Mouse (Mus musculus) forebrain, embryonic 11.5 days (tissue): ENCODE results near the gene Grhl1. TPM values are rescaled to one million over a fixed set of nuclear protein-coding genes. Genes with fewer than 3 reads are reported as not detected.
"Not testable (repeated sequence)": the region's sequence is repeated elsewhere in the genome, so short reads cannot be mapped to it uniquely, and the experiment has no call there.

Experiments
- ATAC-seq: fragments of 200-750 bp; cut with Nextera tagmentation; replicated peaks from 2 replicates; pipeline ENCODE4 v1.8.0; 2017; ENCODE audit warnings: moderate TSS enrichment; ENCODE audit not compliant: low FRiP score
- DNase-seq: peaks from one replicate; pipeline ENCODE4 v3.0.0-alpha.2; 2017; ENCODE audit warnings: low spot score
- H3K27ac ChIP-seq: fragments of 300-500 bp; sonication (generic); 2 replicates; pipeline ENCODE4 v1.5.1; 2014; ENCODE audit warnings: low read depth, low read length
- H3K27me3 ChIP-seq: fragments of 300-500 bp; sonication (generic); 2 replicates; pipeline ENCODE4 v1.6.1; 2014; ENCODE audit warnings: mild to moderate bottlenecking, low read length, mixed read lengths; ENCODE audit not compliant: control insufficient read depth, insufficient read depth
- H3K36me3 ChIP-seq: fragments of 300-500 bp; sonication (generic); 2 replicates; pipeline ENCODE4 v1.6.1; 2014; ENCODE audit warnings: mild to moderate bottlenecking, low read length, moderate library complexity, mixed read lengths; ENCODE audit not compliant: control insufficient read depth, insufficient read depth
- H3K4me1 ChIP-seq: fragments of 300-500 bp; sonication (generic); replicated peaks from 2 replicates; pipeline ENCODE4 v1.6.1; 2014; ENCODE audit warnings: low read length, mixed read lengths; ENCODE audit not compliant: control insufficient read depth, insufficient read depth
- H3K4me2 ChIP-seq: fragments of 300-500 bp; sonication (generic); 2 replicates; pipeline ENCODE4 v1.6.1; 2014; ENCODE audit warnings: low read depth, mild to moderate bottlenecking, low read length, moderate library complexity, mixed read lengths; ENCODE audit not compliant: severe bottlenecking
- H3K4me3 ChIP-seq: fragments of 300-500 bp; sonication (generic); 2 replicates; pipeline ENCODE4 v1.5.1; 2014; ENCODE audit warnings: low read depth, low read length
- H3K9ac ChIP-seq: fragments of 300-500 bp; sonication (generic); 2 replicates; pipeline ENCODE4 v1.6.1; 2014; ENCODE audit warnings: low read length
- H3K9me3 ChIP-seq: fragments of 300-500 bp; sonication (generic); 2 replicates; pipeline ENCODE4 v1.6.1; 2016; ENCODE audit warnings: low read length, mixed read lengths; ENCODE audit not compliant: control insufficient read depth
- WGBS: fragments of 180-500 bp; shearing (Covaris S2); extraction: QIAGEN DNeasy Blood & Tissue Kit; methylation state at CpG from one replicate; pipeline ENCODE4 v1.1.7; 2014; 5-methylcytosine and 5-hydroxymethylcytosine counted together
- polyA plus RNA-seq: library from polyadenylated mRNA; unstranded; fragments of >200 nt; fragmentation: Nextera tagmentation; extraction: Ambion mirVana; gene quantifications from 2 replicates; pipeline ENCODE4 v1.2.1, GENCODE M21; 2014

Grhl1 gene
- polyA plus RNA-seq, 1 experiment from 2014 or later: 0.61 TPM

- H3K27me3 ChIP-seq: no peaks in the 10 kb centered on the region
- DNase-seq: no peak
- H3K9me3 ChIP-seq: no peaks in the 10 kb centered on the region
- no peak overlapping the region for H3K27ac ChIP-seq
- 80% methylated on average over 12 of the region's 12 CpGs for WGBS
- no peaks in the 10 kb centered on the region for H3K36me3 ChIP-seq
- no peak overlapping the region for H3K4me2 ChIP-seq
- no peak overlapping the region for H3K4me3 ChIP-seq
- H3K4me1 ChIP-seq: no peaks in the 10 kb centered on the region
- H3K9ac ChIP-seq: no peak overlapping the region
- ATAC-seq: no peak
Observed at GRCm38 (mm10) chr12:24623486-24624251, 51.6 kb downstream of the Grhl1 start.

GRCm38 (mm10) chr12:24626401-24626800, 54.3 kb downstream of the Grhl1 start:
- 87% methylated on average over 5 of the region's 5 CpGs for WGBS
- ATAC-seq: no peak

GRCm38 (mm10) chr12:24627215-24627614, 55.1 kb downstream of the Grhl1 start:
- ATAC-seq (no peak), DNase-seq (no peak)
- H3K4me1 ChIP-seq: no peaks in the 10 kb centered on the region
- no peaks in the 10 kb centered on the region for H3K27me3 ChIP-seq
- no peaks in the 10 kb centered on the region for H3K9me3 ChIP-seq
- H3K4me3 ChIP-seq: no peak overlapping the region
- H3K9ac ChIP-seq: no peak overlapping the region
- no peaks in the 10 kb centered on the region for H3K36me3 ChIP-seq
- 73% methylated on average over 3 of the region's 3 CpGs for WGBS
- no peak overlapping the region for H3K4me2 ChIP-seq
- no peak overlapping the region for H3K27ac ChIP-seq

More at GRCm38 (mm10) chr12:24626401-24626800, 54.3 kb downstream of the Grhl1 start:
- Histone ChIP-seq H3K9me3 (no peaks in the 10 kb centered on the region), H3K4me3 (no peak overlapping the region), H3K27ac (no peak overlapping the region), H3K27me3 (no peaks in the 10 kb centered on the region), H3K4me2 (no peak overlapping the region), H3K9ac (no peak overlapping the region), H3K36me3 (no peaks in the 10 kb centered on the region), H3K4me1 (no peaks in the 10 kb centered on the region)
- no peak for DNase-seq

GRCm38 (mm10) chr12:24630220-24630619, 58.1 kb downstream of the Grhl1 start:
- DNase-seq (no peak), ATAC-seq (no peak)
- WGBS: 96% methylated on average over 1 of the region's 1 CpGs

GRCm38 (mm10) chr12:24632404-24632803, 60.3 kb downstream of the Grhl1 start:
- WGBS: 72% methylated on average over 4 of the region's 4 CpGs
- DNase-seq: no peak
- Histone ChIP-seq H3K4me1 (no peaks in the 10 kb centered on the region), H3K4me3 (no peak overlapping the region), H3K9ac (no peak overlapping the region), H3K27me3 (no peaks in the 10 kb centered on the region), H3K4me2 (no peak overlapping the region), H3K36me3 (no peaks in the 10 kb centered on the region), H3K27ac (no peak overlapping the region), H3K9me3 (no peaks in the 10 kb centered on the region)
- no peak for ATAC-seq

More at GRCm38 (mm10) chr12:24630220-24630619, 58.1 kb downstream of the Grhl1 start:
- Histone ChIP-seq H3K4me3 (no peak overlapping the region), H3K27ac (no peak overlapping the region), H3K36me3 (no peaks in the 10 kb centered on the region), H3K9ac (no peak overlapping the region), H3K4me1 (no peaks in the 10 kb centered on the region), H3K27me3 (no peaks in the 10 kb centered on the region), H3K4me2 (no peak overlapping the region), H3K9me3 (no peaks in the 10 kb centered on the region)

- Histone ChIP-seq H3K4me3 (no peak overlapping the region), H3K27ac (no peak overlapping the region), H3K4me1 (no peaks in the 10 kb centered on the region), H3K9ac (no peak overlapping the region), H3K4me2 (no peak overlapping the region), H3K27me3 (no peaks in the 10 kb centered on the region), H3K36me3 (no peaks in the 10 kb centered on the region), H3K9me3 (no peaks in the 10 kb centered on the region)
- WGBS: 74% methylated on average over 1 of the region's 1 CpGs
- DNase-seq (no peak), ATAC-seq (no peak)
Observed at GRCm38 (mm10) chr12:24633753-24634191, 61.7 kb downstream of the Grhl1 start.

GRCm38 (mm10) chr12:24634212-24634611, 62.1 kb downstream of the Grhl1 start:
- ATAC-seq (no peak), DNase-seq (no peak)
- Histone ChIP-seq H3K9me3 (no peaks in the 10 kb centered on the region), H3K9ac (no peak overlapping the region), H3K27me3 (no peaks in the 10 kb centered on the region), H3K4me1 (no peaks in the 10 kb centered on the region), H3K27ac (no peak overlapping the region), H3K4me2 (no peak overlapping the region), H3K4me3 (no peak overlapping the region), H3K36me3 (no peaks in the 10 kb centered on the region)
- 79% methylated on average over 4 of the region's 4 CpGs for WGBS

- Histone ChIP-seq H3K27me3 (no peaks in the 10 kb centered on the region), H3K27ac (no peak overlapping the region), H3K4me1 (no peaks in the 10 kb centered on the region), H3K9ac (no peak overlapping the region), H3K4me2 (no peak overlapping the region), H3K4me3 (no peak overlapping the region), H3K9me3 (no peaks in the 10 kb centered on the region), H3K36me3 (no peaks in the 10 kb centered on the region)
- 87% methylated on average over 3 of the region's 3 CpGs for WGBS
- ATAC-seq (no peak), DNase-seq (no peak)
Observed at GRCm38 (mm10) chr12:24634648-24635047, 62.6 kb downstream of the Grhl1 start.

GRCm38 (mm10) chr12:24638787-24639186, 66.7 kb downstream of the Grhl1 start:
- not testable (repeated sequence) for H3K4me1 ChIP-seq, H3K9me3 ChIP-seq, H3K4me2 ChIP-seq, H3K27me3 ChIP-seq, H3K27ac ChIP-seq, H3K36me3 ChIP-seq, ATAC-seq, H3K4me3 ChIP-seq, DNase-seq, H3K9ac ChIP-seq
- 98% methylated on average over 10 of the region's 10 CpGs for WGBS
